Mouse (Mus musculus) kidney, postnatal 14 days (tissue): ENCODE measurements at regions not wholly inside any gene's neighbourhood (a gene's known extent, or its start where the extent isn't known, plus 50 kb on each side); places are given as distances from the start of the nearest gene placed in this dataset.

Experiments used
- DNase-seq: peaks from one replicate; pipeline ENCODE4 v3.0.0; 2022; ENCODE audit warnings: mixed read lengths

DNA sequence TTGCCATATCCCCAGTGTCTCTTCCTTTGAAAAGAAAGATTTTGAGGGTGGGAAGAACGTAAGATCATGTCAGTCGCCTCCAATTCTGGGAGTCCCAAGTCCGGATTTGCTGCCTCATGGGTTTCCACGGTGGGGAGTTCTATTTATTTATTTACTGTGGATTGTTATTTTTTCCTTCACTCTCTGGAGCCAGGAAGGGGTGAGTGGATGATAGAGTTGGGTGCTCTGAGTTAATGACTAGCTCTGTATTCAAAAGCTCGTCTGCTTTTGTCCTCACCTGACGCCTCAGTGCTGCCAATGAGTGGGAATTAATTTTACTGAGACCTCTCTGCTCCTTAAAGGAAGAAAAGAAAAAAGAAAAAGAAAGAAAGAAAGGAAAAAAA, 551.8 kb upstream of the Btbd3 start:
- peak; percentile 13 for DNase-seq

DNA sequence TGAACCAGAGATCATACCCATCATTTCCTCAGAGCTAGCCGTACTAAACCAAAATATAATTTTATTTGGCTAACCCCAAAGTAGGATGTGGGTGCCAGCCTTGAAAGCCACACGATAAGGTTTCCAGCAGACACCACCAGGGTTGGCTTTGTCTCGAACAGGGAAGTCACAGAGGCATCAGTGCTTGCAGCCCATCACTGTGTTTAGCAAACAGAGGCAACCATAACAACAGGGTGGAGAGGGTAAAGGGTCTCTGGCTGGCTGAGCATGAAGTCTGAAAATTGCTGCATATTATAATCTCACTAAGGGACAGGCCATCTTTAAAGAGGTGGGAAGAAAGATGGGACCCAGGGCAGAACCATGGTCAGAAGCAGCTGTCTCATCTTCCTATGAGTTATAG, 552.3 kb upstream of the Btbd3 start:
- DNase-seq, result no peak

- DNase-seq, result no peak
These were observed 560.5 kb upstream of the Btbd3 start for GRCm38 (mm10) chr2:137695885-137696284.

- DNase-seq, result no peak
These were observed 562.3 kb upstream of the Btbd3 start for GRCm38 (mm10) chr2:137694020-137694419.

DNA sequence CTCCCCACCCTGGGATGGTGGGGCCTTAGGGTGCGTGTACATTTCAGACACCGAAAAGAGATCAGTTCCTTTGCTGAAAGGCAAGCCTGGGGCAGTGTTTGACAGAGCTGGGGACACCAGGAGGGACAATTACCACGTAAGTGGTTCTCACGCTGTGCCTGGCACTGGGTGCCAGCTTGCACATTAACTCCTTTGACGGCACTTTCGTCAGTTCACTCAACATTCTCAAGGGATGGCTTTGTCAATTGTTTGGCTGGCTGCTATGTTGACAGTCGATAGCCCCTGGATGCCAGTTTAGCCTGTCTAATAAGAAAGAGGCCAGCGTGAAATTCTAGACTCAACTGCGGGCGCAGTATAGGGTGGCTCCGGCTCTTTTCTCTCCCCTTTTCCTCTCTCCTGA, 569.2 kb upstream of the Btbd3 start:
- no peak for DNase-seq

- no peak for DNase-seq
These were observed 569.6 kb upstream of the Btbd3 start for GRCm38 (mm10) chr2:137686735-137687134.

DNA sequence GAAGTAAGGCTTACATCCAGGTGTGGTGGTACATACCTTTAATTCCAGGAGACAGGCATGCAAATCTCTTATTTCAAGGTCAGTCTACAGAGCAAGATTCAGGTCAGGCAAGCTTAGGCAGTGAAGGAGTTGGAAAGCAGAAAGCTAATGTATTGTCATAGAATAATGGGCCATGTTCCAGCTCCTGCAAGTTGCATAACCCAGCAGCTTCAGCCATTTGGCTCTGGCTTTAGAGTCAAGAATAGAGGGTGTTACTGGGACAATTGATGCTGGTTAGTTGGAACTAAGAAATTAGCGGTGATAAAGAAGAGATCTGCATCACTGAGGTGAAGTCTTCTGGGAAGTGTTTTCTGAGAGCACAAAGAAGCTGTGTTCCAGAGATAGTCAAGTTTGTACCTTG, 565.3 kb upstream of the Jag1 start:
- DNase-seq, result no peak

GRCm38 (mm10) chr2:137663171-137663570, 546.7 kb upstream of the Jag1 start:
- DNase-seq, result peak; percentile 12

DNA sequence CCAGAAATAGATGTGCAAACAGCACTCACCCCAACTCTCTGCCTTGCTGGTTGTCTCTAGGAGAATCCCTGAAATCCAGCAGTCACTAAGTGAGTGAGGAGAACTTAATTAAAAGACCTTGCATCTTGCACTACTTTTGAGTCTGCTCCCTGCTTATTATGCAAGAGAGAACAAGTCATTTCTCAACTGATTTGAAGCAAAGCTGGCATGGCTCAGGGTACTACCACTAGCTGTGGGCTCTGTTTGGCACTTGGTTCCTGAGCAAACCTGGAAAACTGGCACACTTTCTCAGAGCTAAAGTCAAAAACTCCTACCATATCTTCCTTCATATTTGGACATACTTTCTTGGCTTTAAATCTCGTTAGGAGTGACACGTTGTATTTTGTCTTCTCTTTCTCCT, 545.8 kb upstream of the Jag1 start:
- DNase-seq, result no peak

- no peak for DNase-seq
These were observed 544.0 kb upstream of the Jag1 start for GRCm38 (mm10) chr2:137660449-137660848.

DNA sequence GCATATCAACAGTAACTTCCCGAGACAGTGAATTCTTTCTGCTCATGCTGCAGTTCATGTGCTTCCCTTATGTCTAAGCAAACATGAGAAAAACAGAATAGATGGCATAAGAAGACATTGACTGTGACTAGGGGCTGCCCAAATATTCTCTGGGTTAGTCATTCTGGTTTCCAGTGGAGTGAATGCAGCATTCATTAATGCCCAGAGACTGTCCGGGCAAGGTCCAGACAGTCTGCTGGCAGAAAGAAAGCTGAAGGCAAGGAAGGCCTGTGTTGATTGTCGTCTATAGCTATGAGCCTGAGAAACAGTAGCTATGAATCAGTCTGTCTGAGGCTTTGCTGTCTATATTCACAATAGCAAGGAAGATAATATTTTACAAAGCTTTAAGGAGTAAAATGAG, 537.9 kb upstream of the Jag1 start:
- DNase-seq, result no peak

DNA sequence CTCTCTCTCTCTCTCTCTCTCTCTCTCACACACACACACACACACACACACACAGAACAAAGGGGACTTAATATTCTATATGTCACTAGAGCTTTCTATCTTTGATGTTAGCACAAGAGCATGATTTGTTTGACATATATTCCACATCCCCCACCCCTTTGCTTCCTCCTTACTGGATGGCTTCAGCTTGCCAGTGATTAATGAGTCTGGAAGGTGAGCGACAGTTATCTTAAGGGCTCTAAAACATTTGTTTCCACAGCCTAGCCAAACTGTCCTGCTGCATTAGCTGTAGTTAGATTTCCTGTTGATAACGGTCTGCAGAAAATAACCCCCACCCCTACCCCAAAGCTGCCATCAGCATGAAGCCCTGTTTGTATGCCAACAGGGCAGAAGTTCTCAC, 527.7 kb upstream of the Jag1 start:
- DNase-seq, result no peak

- DNase-seq, result peak; percentile 54
These were observed 527.0 kb upstream of the Jag1 start for GRCm38 (mm10) chr2:137643269-137644055.

GRCm38 (mm10) chr2:137635019-137635621, 518.7 kb upstream of the Jag1 start:
- DNase-seq, result no peak

- DNase-seq, result no peak
These were observed 500.2 kb upstream of the Jag1 start for GRCm38 (mm10) chr2:137616637-137617036.

DNA sequence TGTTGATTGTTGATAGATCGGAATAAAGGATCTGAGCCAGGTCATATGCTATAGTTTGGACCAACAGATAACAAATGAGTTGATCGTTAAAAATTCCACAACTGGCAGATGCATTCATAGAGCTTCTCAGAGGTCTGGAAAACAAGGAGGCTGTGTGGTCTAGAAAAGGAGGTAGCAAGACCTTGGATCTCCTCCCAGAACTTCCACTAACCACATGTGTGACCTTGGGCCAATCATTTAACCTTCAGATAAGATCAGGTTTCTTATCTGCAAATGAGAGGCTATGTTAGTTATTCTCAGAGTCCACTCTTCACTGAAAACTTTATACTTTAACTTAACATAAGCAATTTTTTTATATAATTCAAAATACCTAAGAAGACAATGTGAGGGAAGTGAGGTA, 497.3 kb upstream of the Jag1 start:
- DNase-seq, result no peak

GRCm38 (mm10) chr2:137608506-137608905, 492.1 kb upstream of the Jag1 start:
- no peak for DNase-seq

- DNase-seq, result no peak
These were observed 481.7 kb upstream of the Jag1 start for GRCm38 (mm10) chr2:137598136-137598535.

DNA sequence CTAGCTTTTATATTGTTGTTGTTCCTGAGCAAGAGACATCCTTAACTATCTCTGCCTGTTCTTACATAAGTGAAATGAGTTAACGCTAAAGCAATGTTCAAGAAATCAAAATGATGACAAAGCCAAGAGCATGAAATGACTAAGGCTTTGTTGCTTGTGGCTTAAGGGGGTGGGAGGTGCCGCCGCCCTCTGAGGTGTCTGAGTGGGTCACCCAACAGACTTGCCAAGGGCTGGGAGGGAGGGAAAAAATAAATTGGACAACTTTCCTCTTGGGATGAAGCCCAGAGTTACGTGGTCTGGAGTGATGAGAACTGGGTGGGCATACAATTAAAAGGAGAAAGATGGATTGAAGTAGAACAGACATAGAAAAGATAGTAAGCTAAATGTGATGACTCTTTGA, 478.1 kb upstream of the Jag1 start:
- no peak for DNase-seq

DNA sequence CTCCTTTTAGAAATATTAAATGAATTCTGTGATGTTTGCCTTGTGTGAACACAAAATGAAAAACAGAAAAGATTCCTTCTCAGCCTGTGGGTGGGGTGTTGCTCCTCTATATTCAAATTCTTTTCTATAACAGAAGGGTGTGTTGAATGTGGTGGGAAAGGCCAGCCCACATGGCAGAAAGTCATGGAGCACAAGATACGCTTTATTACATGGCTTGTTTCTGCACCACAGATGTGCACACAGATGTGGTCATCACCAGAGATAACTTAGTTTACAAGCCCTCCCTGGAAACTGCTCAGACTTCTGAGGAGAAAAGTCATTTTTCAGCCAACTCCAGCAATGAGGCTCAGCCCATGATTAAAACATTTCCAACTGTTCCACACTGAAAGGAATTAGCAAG, 475.1 kb upstream of the Jag1 start:
- DNase-seq, result no peak

GRCm38 (mm10) chr2:137581491-137581890, 465.0 kb upstream of the Jag1 start:
- no peak for DNase-seq

GRCm38 (mm10) chr2:137575750-137576149, 459.3 kb upstream of the Jag1 start:
- no peak for DNase-seq

- no peak for DNase-seq
These were observed 458.5 kb upstream of the Jag1 start for GRCm38 (mm10) chr2:137574845-137575449.

DNA sequence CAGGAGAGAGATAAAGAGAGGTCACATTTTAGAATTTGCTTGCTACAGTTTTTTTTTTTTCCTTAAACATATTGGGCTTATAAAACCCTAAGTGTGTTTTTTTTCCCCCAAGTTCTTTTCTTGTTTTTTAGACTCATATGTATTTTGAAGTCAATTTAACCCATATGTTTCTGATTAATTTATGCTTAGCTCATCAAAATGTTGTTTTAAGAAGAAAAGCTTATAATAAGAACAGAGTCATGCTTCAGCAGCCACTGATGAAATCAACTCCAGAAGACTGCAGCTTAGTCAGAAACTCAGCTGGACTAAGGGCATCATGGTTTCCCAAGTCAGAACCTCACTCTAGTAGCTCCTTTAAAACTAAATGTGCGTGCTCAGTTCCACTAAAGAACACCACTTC, 454.7 kb upstream of the Jag1 start:
- DNase-seq, result no peak
